Mouse (Mus musculus) adrenal gland (tissue): ENCODE data around the gene Ctsll3.

Source experiments
- intact Hi-C: fragments of 180-260 bp; cut with DNase I; formaldehyde crosslinking; loops from one replicate; pipeline ENCODE4 v1.15.1; 2025
- long read RNA-seq, 2 experiments: library from polyadenylated mRNA; unstranded; transcript quantifications; one replicate each; pipeline ENCODE4 v2.0.0; 2020; ENCODE audit warnings: borderline replicate concordance in 1 of 2; ENCODE audit not compliant: insufficient replicate concordance in 1 of 2

The Ctsll3 gene
- long read RNA-seq, experiment 1, result 0 reads
- long read RNA-seq, experiment 2, result 0 reads

- intact Hi-C loops, result no loop called here
Observed at GRCm38 (mm10) chr13:60802749-60803148, at the start of gene Ctsll3. TSS of gene Ctsll3 (minus strand) at chr13:60802849.

- intact Hi-C loops, result no loop called here
Observed at GRCm38 (mm10) chr13:60848241-60849120, 45.8 kb upstream of the Ctsll3 start.

- intact Hi-C loops, result no loop called here
Observed at GRCm38 (mm10) chr13:60843153-60843552, 40.5 kb upstream of the Ctsll3 start.

- intact Hi-C loops, result no loop called here
Observed at GRCm38 (mm10) chr13:60842703-60843102, 40.1 kb upstream of the Ctsll3 start.

- intact Hi-C loops, result no loop called here
Observed at GRCm38 (mm10) chr13:60839353-60839902, 36.8 kb upstream of the Ctsll3 start.

GRCm38 (mm10) chr13:60826052-60826451, 23.4 kb upstream of the Ctsll3 start:
- intact Hi-C loops, result no loop called here

GRCm38 (mm10) chr13:60820486-60821175, 18.0 kb upstream of the Ctsll3 start:
- intact Hi-C loops, result no loop called here

- intact Hi-C loops, result loop anchor here (5.0 kb wide), 1 partner anchor 57 kb away; no protein-coding TSS in a partner anchor
Observed at GRCm38 (mm10) chr13:60819469-60819868, 16.8 kb upstream of the Ctsll3 start.

- intact Hi-C loops, result no loop called here
Observed at GRCm38 (mm10) chr13:60813722-60814121, 11.1 kb upstream of the Ctsll3 start.

- intact Hi-C loops, result no loop called here
Observed at GRCm38 (mm10) chr13:60812768-60813167, 10.1 kb upstream of the Ctsll3 start.

- intact Hi-C loops, result no loop called here
Observed at GRCm38 (mm10) chr13:60809690-60810089, 7.0 kb upstream of the Ctsll3 start.

- intact Hi-C loops, result no loop called here
Observed at GRCm38 (mm10) chr13:60789466-60789865, 13.2 kb downstream of the Ctsll3 start.

- intact Hi-C loops, result no loop called here
Observed at GRCm38 (mm10) chr13:60786264-60786663, 16.4 kb downstream of the Ctsll3 start, which contains the start of gene BC051665. TSS of gene BC051665 (minus strand) at chr13:60786364.

- intact Hi-C loops, result no loop called here
Observed at GRCm38 (mm10) chr13:60783301-60783700, 19.3 kb downstream of the Ctsll3 start.

GRCm38 (mm10) chr13:60780534-60780933, 22.1 kb downstream of the Ctsll3 start:
- intact Hi-C loops, result no loop called here

- intact Hi-C loops, result loop anchor here (5.0 kb wide), 1 partner anchor 56 kb away; no protein-coding TSS in a partner anchor
Observed at GRCm38 (mm10) chr13:60761161-60761560, 41.5 kb downstream of the Ctsll3 start.

GRCm38 (mm10) chr13:60760392-60760791, 42.3 kb downstream of the Ctsll3 start:
- intact Hi-C loops, result loop anchor here (5.0 kb wide), 1 partner anchor 57 kb away; no protein-coding TSS in a partner anchor

- intact Hi-C loops, result loop anchor here (10.0 kb wide), 1 partner anchor 486 kb away; no protein-coding TSS in a partner anchor
Observed at GRCm38 (mm10) chr13:60759136-60759535, 43.5 kb downstream of the Ctsll3 start.

GRCm38 (mm10) chr13:60757292-60757691, 45.4 kb downstream of the Ctsll3 start:
- intact Hi-C loops, result loop anchor here (10.0 kb wide), 1 partner anchor 488 kb away; no protein-coding TSS in a partner anchor

GRCm38 (mm10) chr13:60755251-60755650, 47.4 kb downstream of the Ctsll3 start:
- intact Hi-C loops, result loop anchor here (10.0 kb wide), 1 partner anchor 490 kb away; no protein-coding TSS in a partner anchor

GRCm38 (mm10) chr13:60753216-60753615, 49.4 kb downstream of the Ctsll3 start:
- intact Hi-C loops, result loop anchor here (10.0 kb wide), 1 partner anchor 492 kb away; no protein-coding TSS in a partner anchor
